ENCODE assay signal across 11 mouse cellular contexts in genomic region chr16:20675213-20675612, GRCm38 (mm10). TPM values are rescaled to one million over a fixed set of nuclear protein-coding genes. Genes with fewer than 3 reads are reported as not detected.
DNase-seq lines count a peak whose midpoint lies in the region; ATAC-seq and TF ChIP-seq lines count a peak whose summit lies in the region.
"Had no signal": no experiment of that assay in that cellular context is flagged by ENCODE, and none has a peak within 500 bp of the region (broad histone marks: within the 10 kb centered on the region; RNA-seq: fewer than 3 reads in every experiment).

No protein-coding gene starts in this region.

- peaks cover 50% of the 10 kb centered on the region for H3K36me3 ChIP-seq in hindbrain, embryonic 12.5 days
- H3K36me3 ChIP-seq in hindbrain, postnatal 0 days (ENCODE audit: insufficient read depth, low read length): peaks cover 35% of the 10 kb centered on the region
- peaks cover 39 to 47% of the 10 kb centered on the region in 2 experiments for H3K36me3 ChIP-seq in MEL (ENCODE audit: control insufficient read depth in 1 of 2, insufficient read depth in 2 of 2, low read length in 2 of 2)
- peaks cover 58% of the 10 kb centered on the region for H3K36me3 ChIP-seq in embryonic facial prominence, embryonic 13.5 days
- H3K36me3 ChIP-seq in liver, embryonic 15.5 days (replicated peaks): peaks cover 57% of the 10 kb centered on the region

- 87% methylated on average over 6 of the region's 6 CpGs for WGBS in hindbrain, embryonic 12.5 days
- WGBS in hindbrain, postnatal 0 days: 90% methylated on average over 6 of the region's 6 CpGs
- 91% methylated on average over 6 of the region's 6 CpGs for WGBS in embryonic facial prominence, embryonic 13.5 days
- WGBS in liver, embryonic 15.5 days (ENCODE audit: insufficient replicate concordance): 79% methylated on average over 6 of the region's 6 CpGs

- H3K27me3 ChIP-seq in hindbrain, embryonic 12.5 days: no peaks in the 10 kb centered on the region
- H3K27me3 ChIP-seq in hindbrain, postnatal 0 days (ENCODE audit: insufficient read depth, low read length): no peaks in the 10 kb centered on the region
- H3K27me3 ChIP-seq in MEL (ENCODE audit: control insufficient read depth in 1 of 2, insufficient read depth in 2 of 2, low read length in 2 of 2): no peaks in the 10 kb centered on the region
- no peaks in the 10 kb centered on the region for H3K27me3 ChIP-seq in embryonic facial prominence, embryonic 13.5 days
- H3K27me3 ChIP-seq in liver, embryonic 15.5 days: no peaks in the 10 kb centered on the region

- DNase-seq in hindbrain, postnatal 0 days (ENCODE audit: low spot score): no peak
- DNase-seq in MEL (ENCODE audit: low read depth, low spot score): no peak
- DNase-seq in c-Kit-positive CD71-positive TER-119-positive erythroid progenitor cells, embryonic 14.5 days (ENCODE audit: low spot score): no peak
- DNase-seq in testis, postnatal 14 days (ENCODE audit: low spot score): no peak
- DNase-seq: kidney, postnatal 25 days; spleen, adult 18-20 months; thymus, adult 2 months had no signal

- peaks cover 19% of the 10 kb centered on the region for H3K4me1 ChIP-seq in hindbrain, embryonic 12.5 days
- peaks cover 18% of the 10 kb centered on the region for H3K4me1 ChIP-seq in hindbrain, postnatal 0 days (ENCODE audit: insufficient read depth, low read length)
- peaks cover 11 to 35% of the 10 kb centered on the region in 2 experiments for H3K4me1 ChIP-seq in MEL (ENCODE audit: control insufficient read depth in 1 of 2, insufficient read depth in 2 of 2, low read length in 2 of 2)
- H3K4me1 ChIP-seq in embryonic facial prominence, embryonic 13.5 days: peaks cover 30% of the 10 kb centered on the region
- peaks cover 60% of the 10 kb centered on the region for H3K4me1 ChIP-seq in liver, embryonic 15.5 days (replicated peaks)

- TF ChIP-seq EP300 in MEL (IDR thresholded peaks at IDR 0.05; ENCODE audit: low read depth in 1 of 2, low read length in 2 of 2): no peak

- H3K79me2 ChIP-seq in MEL (ENCODE audit: control insufficient read depth, insufficient read depth, low read length, poor library complexity): peaks cover 64% of the 10 kb centered on the region

- TF ChIP-seq CTCF in hindbrain, postnatal 0 days (IDR thresholded peaks at IDR 0.05; ENCODE audit: low read depth): no peak
- no peak for TF ChIP-seq CTCF in MEL (IDR thresholded peaks at IDR 0.05 in 2 of 3, conservative IDR thresholded peaks at IDR 0.05 in 1 of 3; ENCODE audit: control insufficient read depth in 1 of 3, insufficient read depth in 1 of 3, low read depth in 2 of 3, low read length in 3 of 3, poor library complexity in 1 of 3, severe bottlenecking in 1 of 3)

- 0 out of 2 replicates have a peak overlapping the region, but pooled peaks have one; percentile 8 for H3K9ac ChIP-seq in hindbrain, embryonic 12.5 days
- H3K9ac ChIP-seq in hindbrain, postnatal 0 days (replicated peaks; ENCODE audit: low read length): no peak overlapping the region
- peak overlapping the region; percentile 99 for H3K9ac ChIP-seq in MEL (ENCODE audit: control insufficient read depth, low read depth, low read length, poor library complexity, severe bottlenecking)
- no peak overlapping the region for H3K9ac ChIP-seq in embryonic facial prominence, embryonic 13.5 days
- H3K9ac ChIP-seq in liver, embryonic 15.5 days: 0 out of 2 replicates have a peak overlapping the region, but pooled peaks have one; percentile 6

- no peak overlapping the region for H3K4me3 ChIP-seq in hindbrain, embryonic 12.5 days
- H3K4me3 ChIP-seq in hindbrain, postnatal 0 days (ENCODE audit: low read length): no peak overlapping the region
- H3K4me3 ChIP-seq in MEL (ENCODE audit: control insufficient read depth in 1 of 2, insufficient read depth in 1 of 2, low read depth in 2 of 2, low read length in 2 of 2): no peak overlapping the region
- H3K4me3 ChIP-seq in embryonic facial prominence, embryonic 13.5 days: peak overlapping the region; percentile 94; the same call in 1 of the 2 replicates
- H3K4me3 ChIP-seq in liver, embryonic 15.5 days (replicated peaks): peak overlapping the region; percentile 94; the same call in 1 of the 2 replicates

- ATAC-seq in hindbrain, embryonic 12.5 days (ENCODE audit: low FRiP score): no peak
- no peak for ATAC-seq in hindbrain, postnatal 0 days
- no peak for ATAC-seq in embryonic facial prominence, embryonic 13.5 days (ENCODE audit: insufficient number of reproducible peaks, insufficient read depth, low FRiP score, low TSS enrichment, low read depth)
- ATAC-seq in liver, embryonic 15.5 days (ENCODE audit: insufficient read depth): no peak

- 0 out of 2 replicates have a peak overlapping the region, but pooled peaks have one; percentile 98 for H3K4me2 ChIP-seq in hindbrain, embryonic 12.5 days (replicated peaks)
- H3K4me2 ChIP-seq in hindbrain, postnatal 0 days (ENCODE audit: low read depth, low read length): no peak overlapping the region
- H3K4me2 ChIP-seq in embryonic facial prominence, embryonic 13.5 days: peak overlapping the region; percentile 98; the same call in 1 of the 2 replicates
- peak overlapping the region; percentile 88 for H3K4me2 ChIP-seq in liver, embryonic 15.5 days

- TF ChIP-seq POLR2A in MEL (IDR thresholded peaks at IDR 0.05; ENCODE audit: control insufficient read depth in 1 of 2, insufficient read depth in 1 of 2, low read depth in 1 of 2, low read length in 2 of 2, poor library complexity in 1 of 2): no peak

- TF ChIP-seq RAD21 in MEL (IDR thresholded peaks at IDR 0.05; ENCODE audit: low read depth, low read length): no peak

- no peak overlapping the region for H3K27ac ChIP-seq in hindbrain, embryonic 12.5 days
- no peak overlapping the region for H3K27ac ChIP-seq in hindbrain, postnatal 0 days
- H3K27ac ChIP-seq in MEL (ENCODE audit: control insufficient read depth, low read depth, low read length): no peak overlapping the region
- H3K27ac ChIP-seq in embryonic facial prominence, embryonic 13.5 days: no peak overlapping the region
- H3K27ac ChIP-seq in liver, embryonic 15.5 days (replicated peaks): peak overlapping the region; percentile 92
- H3K27ac ChIP-seq: macrophage had no signal

- no peaks in the 10 kb centered on the region for H3K9me3 ChIP-seq in hindbrain, embryonic 12.5 days (replicated peaks)
- H3K9me3 ChIP-seq in hindbrain, postnatal 0 days (ENCODE audit: low read length): no peaks in the 10 kb centered on the region
- H3K9me3 ChIP-seq in MEL (replicated peaks; ENCODE audit: insufficient read depth, low read length): no peaks in the 10 kb centered on the region
- H3K9me3 ChIP-seq in embryonic facial prominence, embryonic 13.5 days: no peaks in the 10 kb centered on the region
- no peaks in the 10 kb centered on the region for H3K9me3 ChIP-seq in liver, embryonic 15.5 days (replicated peaks)

RNA-seq across cellular contexts. Expression of gene Eif4g1, which starts 7.1 kb away (rescaled TPM):
- 197 and 200 TPM in 2 replicates for polyA plus RNA-seq in hindbrain, embryonic 12.5 days (2016; fragmentation: Nextera tagmentation; extraction: Ambion mirVana)
- 424 and 428 TPM in 2 replicates for total RNA-seq in hindbrain, postnatal 0 days (2014; rRNA removed)
- polyA plus RNA-seq in hindbrain, postnatal 0 days (2015; fragmentation: Nextera tagmentation; extraction: Ambion mirVana): 115 and 124 TPM in 2 replicates
- total RNA-seq in MEL (2012; rRNA removed): 409 and 425 TPM in 2 replicates
- polyA plus RNA-seq in MEL (2012; ENCODE audit: insufficient read depth in 1 of 2, insufficient read length in 2 of 2, low read depth in 1 of 2, low replicate concordance in 2 of 2, missing spikeins in 1 of 2): 100 to 1,000 TPM; 327 to 436 TPM
- 179 and 199 TPM in 2 replicates for polyA plus RNA-seq in embryonic facial prominence, embryonic 13.5 days (2015; fragmentation: Nextera tagmentation; extraction: Ambion mirVana)
- polyA plus RNA-seq in liver, embryonic 15.5 days (2015; fragmentation: Nextera tagmentation; extraction: Ambion mirVana): 86.2 and 98.5 TPM in 2 replicates

RNA-seq across cellular contexts. Expression of gene Fam131a, which starts 17.8 kb away (rescaled TPM):
- 19.4 and 19.8 TPM in 2 replicates for polyA plus RNA-seq in hindbrain, embryonic 12.5 days (2016; fragmentation: Nextera tagmentation; extraction: Ambion mirVana)
- 130 and 147 TPM in 2 replicates for total RNA-seq in hindbrain, postnatal 0 days (2014; rRNA removed)
- 49.0 and 55.4 TPM in 2 replicates for polyA plus RNA-seq in hindbrain, postnatal 0 days (2015; fragmentation: Nextera tagmentation; extraction: Ambion mirVana)
- total RNA-seq in MEL (2012; rRNA removed): not detected in 2 replicates
- polyA plus RNA-seq in MEL (2012; ENCODE audit: insufficient read depth in 1 of 2, insufficient read length in 2 of 2, low read depth in 1 of 2, low replicate concordance in 2 of 2, missing spikeins in 1 of 2): not detected
- polyA plus RNA-seq in embryonic facial prominence, embryonic 13.5 days (2015; fragmentation: Nextera tagmentation; extraction: Ambion mirVana): 7.0 and 7.2 TPM in 2 replicates
- 1.3 and 1.8 TPM in 2 replicates for polyA plus RNA-seq in liver, embryonic 15.5 days (2015; fragmentation: Nextera tagmentation; extraction: Ambion mirVana)

RNA-seq across cellular contexts. Expression of gene Psmd2, which starts 23.8 kb away (rescaled TPM):
- polyA plus RNA-seq in hindbrain, embryonic 12.5 days (2016; fragmentation: Nextera tagmentation; extraction: Ambion mirVana): 397 and 411 TPM in 2 replicates
- 192 and 196 TPM in 2 replicates for total RNA-seq in hindbrain, postnatal 0 days (2014; rRNA removed)
- polyA plus RNA-seq in hindbrain, postnatal 0 days (2015; fragmentation: Nextera tagmentation; extraction: Ambion mirVana): 308 and 314 TPM in 2 replicates
- 262 and 323 TPM in 2 replicates for total RNA-seq in MEL (2012; rRNA removed)
- polyA plus RNA-seq in MEL (2012; ENCODE audit: insufficient read depth in 1 of 2, insufficient read length in 2 of 2, low read depth in 1 of 2, low replicate concordance in 2 of 2, missing spikeins in 1 of 2): 100 to 1,000 TPM in 1 of 2 experiments, 10 to 100 TPM in 1; 81.9 to 432 TPM
- 313 and 339 TPM in 2 replicates for polyA plus RNA-seq in embryonic facial prominence, embryonic 13.5 days (2015; fragmentation: Nextera tagmentation; extraction: Ambion mirVana)
- polyA plus RNA-seq in liver, embryonic 15.5 days (2015; fragmentation: Nextera tagmentation; extraction: Ambion mirVana): 164 and 171 TPM in 2 replicates

RNA-seq across cellular contexts. Expression of gene Polr2h, which starts 42.3 kb away (rescaled TPM):
- 68.6 and 80.7 TPM in 2 replicates for polyA plus RNA-seq in hindbrain, embryonic 12.5 days (2016; fragmentation: Nextera tagmentation; extraction: Ambion mirVana)
- 25.5 and 29.2 TPM in 2 replicates for total RNA-seq in hindbrain, postnatal 0 days (2014; rRNA removed)
- 88.6 and 90.8 TPM in 2 replicates for polyA plus RNA-seq in hindbrain, postnatal 0 days (2015; fragmentation: Nextera tagmentation; extraction: Ambion mirVana)
- total RNA-seq in MEL (2012; rRNA removed): 174 and 180 TPM in 2 replicates
- 10 to 100 TPM in 1 of 2 experiments, not detected in 1; 95.4 TPM for polyA plus RNA-seq in MEL (2012; ENCODE audit: insufficient read depth in 1 of 2, insufficient read length in 2 of 2, low read depth in 1 of 2, low replicate concordance in 2 of 2, missing spikeins in 1 of 2)
- 110 and 112 TPM in 2 replicates for polyA plus RNA-seq in embryonic facial prominence, embryonic 13.5 days (2015; fragmentation: Nextera tagmentation; extraction: Ambion mirVana)
- 36.4 and 39.3 TPM in 2 replicates for polyA plus RNA-seq in liver, embryonic 15.5 days (2015; fragmentation: Nextera tagmentation; extraction: Ambion mirVana)

RNA-seq across cellular contexts. Expression of gene Clcn2, which starts 42.3 kb away (rescaled TPM):
- 40.0 and 40.5 TPM in 2 replicates for polyA plus RNA-seq in hindbrain, embryonic 12.5 days (2016; fragmentation: Nextera tagmentation; extraction: Ambion mirVana)
- total RNA-seq in hindbrain, postnatal 0 days (2014; rRNA removed): 57.0 and 74.6 TPM in 2 replicates
- polyA plus RNA-seq in hindbrain, postnatal 0 days (2015; fragmentation: Nextera tagmentation; extraction: Ambion mirVana): 18.5 and 21.2 TPM in 2 replicates
- total RNA-seq in MEL (2012; rRNA removed): 3.6 and 5.4 TPM in 2 replicates
- polyA plus RNA-seq in MEL (2012; ENCODE audit: insufficient read depth in 1 of 2, insufficient read length in 2 of 2, low read depth in 1 of 2, low replicate concordance in 2 of 2, missing spikeins in 1 of 2): 1 to 10 TPM in 1 of 2 experiments, not detected in 1; 9.4 TPM
- 15.7 and 18.9 TPM in 2 replicates for polyA plus RNA-seq in embryonic facial prominence, embryonic 13.5 days (2015; fragmentation: Nextera tagmentation; extraction: Ambion mirVana)
- 9.5 and 13.7 TPM in 2 replicates for polyA plus RNA-seq in liver, embryonic 15.5 days (2015; fragmentation: Nextera tagmentation; extraction: Ambion mirVana)

Comparison
In these comparisons a context has a peak if more than half of its experiments do, and no peak if none do; other contexts are left out.
1. H3K9ac ChIP-seq: peak in hindbrain, embryonic 12.5 days (single experiment), MEL (single experiment) and liver, embryonic 15.5 days (single experiment); none in hindbrain, postnatal 0 days (single experiment) and embryonic facial prominence, embryonic 13.5 days (single experiment).
2. H3K4me3 ChIP-seq: peak in embryonic facial prominence, embryonic 13.5 days (single experiment) and liver, embryonic 15.5 days (single experiment); none in hindbrain, embryonic 12.5 days (single experiment), hindbrain, postnatal 0 days (single experiment) and MEL (0 of 2).